Mouse (Mus musculus): ENCODE data around the gene Snph. TPM values are rescaled to one million over a fixed set of nuclear protein-coding genes. Genes with fewer than 3 reads are reported as not detected.
A peak's percentile ranks its signal among the peaks of the same experiment; 100 is the strongest.
"Not testable (repeated sequence)": the region's sequence is repeated elsewhere in the genome, so short reads cannot be mapped to it uniquely, and the experiment has no call there.

Gene Snph
- polyA plus RNA-seq, 1 experiment from 2014 or later: 16.6 TPM

DNA sequence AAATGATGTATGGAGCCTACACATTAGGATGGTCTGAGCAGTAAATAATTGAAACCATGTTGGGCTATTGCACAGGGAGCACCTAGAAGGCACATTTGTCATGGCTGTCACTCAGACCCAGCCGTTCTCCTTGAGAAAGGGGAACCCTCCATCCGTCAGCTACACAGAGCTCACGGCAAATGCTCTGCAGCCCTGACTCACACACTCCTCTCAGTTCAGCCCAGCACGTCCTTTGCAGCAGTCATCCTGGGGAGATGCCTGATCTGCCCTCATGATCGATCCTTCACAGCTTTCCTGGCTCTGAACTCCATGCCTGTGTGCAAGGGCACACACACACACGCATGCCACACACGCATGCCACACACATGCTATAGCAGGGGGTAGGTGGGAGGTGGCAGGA is 3.1 kb downstream of the Snph start:
- no peaks in the 10 kb centered on the region for H3K9me3 ChIP-seq
- H3K27me3 ChIP-seq: peaks cover 24% of the 10 kb centered on the region
- peak overlapping the region; percentile 51; the same call in 1 of the 2 replicates for H3K9ac ChIP-seq
- H3K4me1 ChIP-seq (replicated peaks): peaks cover 36% of the 10 kb centered on the region
- ATAC-seq (ENCODE audit: low FRiP score): no peak
- H3K4me2 ChIP-seq: peak overlapping the region; percentile 11; the same call in 1 of the 2 replicates
- 0 out of 2 replicates have a peak overlapping the region, but pooled peaks have one; percentile 58 for H3K27ac ChIP-seq
- 0 out of 2 replicates have a peak, but pooled peaks cover 3% of the 10 kb centered on the region for H3K36me3 ChIP-seq
- 59% methylated on average over 7 of the region's 7 CpGs for WGBS
- no peak overlapping the region for H3K4me3 ChIP-seq

DNA sequence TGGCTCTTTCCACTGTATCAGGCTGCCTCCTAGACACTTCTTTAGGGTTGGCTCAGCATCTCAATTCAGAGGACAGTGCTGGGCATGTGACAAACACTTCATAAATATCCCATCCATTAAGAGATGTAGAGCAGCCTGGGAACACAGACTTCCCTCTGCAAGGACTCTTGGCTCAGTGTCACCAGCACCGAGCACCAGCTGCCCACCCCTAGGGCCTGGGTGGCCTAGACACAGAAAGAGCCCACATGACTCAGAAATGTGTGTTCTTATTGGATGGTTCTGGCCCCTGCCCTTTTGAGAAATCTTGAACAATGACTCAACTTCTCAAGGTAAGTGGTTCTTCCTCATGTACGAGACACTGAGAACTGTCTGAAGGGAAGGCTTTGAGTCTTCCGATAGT is 4.4 kb downstream of the Snph start:
- WGBS: 88% methylated on average over 3 of the region's 3 CpGs
- Histone ChIP-seq H3K4me1 (replicated peaks) (peaks cover 33% of the 10 kb centered on the region), H3K27me3 (peaks cover 13% of the 10 kb centered on the region), H3K9ac (no peak overlapping the region), H3K27ac (no peak overlapping the region), H3K4me2 (no peak overlapping the region), H3K4me3 (no peak overlapping the region), H3K36me3 (peaks cover 6% of the 10 kb centered on the region; the same call in 1 of the 2 replicates), H3K9me3 (no peaks in the 10 kb centered on the region)
- ATAC-seq (ENCODE audit: low FRiP score): no peak

DNA sequence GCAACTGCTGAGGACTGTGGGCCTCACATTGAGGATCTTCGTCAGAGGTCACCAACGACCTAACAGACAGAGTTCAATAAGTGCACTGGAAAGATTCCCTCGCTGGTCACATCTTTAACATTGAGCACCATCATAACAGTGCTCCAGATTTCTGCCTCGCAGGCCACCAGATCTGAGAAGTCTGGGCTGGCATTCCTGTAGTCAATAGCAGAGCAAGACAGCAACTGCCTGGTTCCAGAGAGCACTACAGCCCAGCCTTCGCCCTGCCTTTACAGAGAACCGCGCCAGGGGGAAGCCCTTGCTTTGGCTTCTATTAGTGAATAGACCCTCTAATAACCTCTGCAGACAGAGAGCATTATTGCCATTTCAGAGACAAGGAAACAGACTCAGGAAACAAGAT is 6.1 kb downstream of the Snph start:
- Histone ChIP-seq H3K9me3 (no peaks in the 10 kb centered on the region), H3K27me3 (peaks cover 10% of the 10 kb centered on the region), H3K4me2 (no peak overlapping the region), H3K36me3 (peaks cover 14% of the 10 kb centered on the region), H3K27ac (no peak overlapping the region), H3K4me1 (replicated peaks) (peaks cover 27% of the 10 kb centered on the region), H3K9ac (no peak overlapping the region), H3K4me3 (no peak overlapping the region)
- no peak for ATAC-seq (ENCODE audit: low FRiP score)
- WGBS: 93% methylated on average over 7 of the region's 7 CpGs

DNA sequence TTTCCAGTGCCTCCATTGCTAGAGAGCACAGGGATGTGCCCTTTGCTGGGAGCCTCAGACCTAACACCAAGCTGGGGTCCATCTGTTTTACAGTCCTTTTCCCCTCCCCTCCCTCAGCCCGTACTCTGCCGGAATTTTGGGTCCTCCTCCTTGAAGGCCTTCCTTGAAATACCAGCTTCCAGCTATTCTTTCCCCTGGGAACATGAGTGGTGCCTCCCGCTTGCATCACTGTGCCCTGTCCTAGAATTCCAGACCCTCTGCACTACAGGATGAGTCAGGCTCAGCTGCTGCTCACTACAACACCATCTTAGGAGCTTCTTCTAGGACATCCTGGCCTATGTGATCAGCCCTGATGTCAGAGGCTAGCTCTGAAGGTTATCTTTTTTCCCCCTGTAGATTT is 8.6 kb downstream of the Snph start:
- Histone ChIP-seq H3K4me3 (no peak overlapping the region), H3K4me2 (no peak overlapping the region), H3K27ac (no peak overlapping the region), H3K9me3 (no peaks in the 10 kb centered on the region), H3K36me3 (peaks cover 14% of the 10 kb centered on the region), H3K4me1 (replicated peaks) (peaks cover 7% of the 10 kb centered on the region; the same call in 1 of the 2 replicates), H3K9ac (no peak overlapping the region), H3K27me3 (no peaks in the 10 kb centered on the region)
- no peak for ATAC-seq (ENCODE audit: low FRiP score)
- WGBS: 77% methylated on average over 3 of the region's 3 CpGs

DNA sequence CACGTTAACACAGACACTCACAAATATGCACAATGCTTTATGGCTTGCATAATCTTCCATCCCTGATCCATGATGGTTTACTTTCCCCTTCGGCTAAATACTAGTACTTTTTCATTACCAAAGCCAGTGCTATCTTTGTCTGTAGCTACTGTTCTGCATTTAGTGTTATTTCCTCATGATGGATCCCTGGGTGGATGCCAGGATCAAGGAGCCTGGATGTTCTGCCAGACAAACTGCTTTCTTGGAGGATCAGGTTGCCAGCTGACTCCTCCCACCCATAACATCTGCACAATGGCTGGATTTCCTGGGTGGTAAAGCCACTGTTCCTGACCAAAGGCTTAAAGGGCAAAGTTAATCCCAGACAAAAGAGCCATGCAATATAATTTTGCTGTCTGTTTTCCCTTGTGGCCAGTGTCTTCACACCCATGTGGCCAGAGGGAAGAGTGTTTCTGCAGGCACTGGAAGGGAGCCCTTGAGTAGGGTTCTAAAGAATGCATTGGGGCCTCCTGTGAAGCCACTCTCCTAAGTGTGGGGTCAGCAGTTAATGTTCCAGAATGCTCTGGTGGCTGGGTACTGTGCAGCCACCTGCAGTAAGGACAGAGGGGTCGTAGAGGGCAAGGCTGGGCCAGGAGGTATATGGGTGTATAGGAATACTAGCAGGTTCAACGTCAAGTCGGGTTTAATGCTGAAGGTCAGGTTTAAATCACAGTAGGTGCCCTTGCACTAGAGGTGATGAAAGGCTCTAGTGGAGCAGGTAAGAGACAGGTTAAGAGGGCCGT is 15.7 kb downstream of the Snph start:
- WGBS: 85% methylated on average over 6 of the region's 6 CpGs
- Histone ChIP-seq H3K36me3 (peaks cover 1% of the 10 kb centered on the region; the same call in 1 of the 2 replicates), H3K4me3 (no peak overlapping the region), H3K9me3 (no peaks in the 10 kb centered on the region), H3K9ac (no peak overlapping the region), H3K27me3 (no peaks in the 10 kb centered on the region), H3K4me2 (no peak overlapping the region), H3K27ac (no peak overlapping the region), H3K4me1 (replicated peaks) (peaks cover 13% of the 10 kb centered on the region; the same call in 1 of the 2 replicates)
- ATAC-seq (ENCODE audit: low FRiP score): no peak

DNA sequence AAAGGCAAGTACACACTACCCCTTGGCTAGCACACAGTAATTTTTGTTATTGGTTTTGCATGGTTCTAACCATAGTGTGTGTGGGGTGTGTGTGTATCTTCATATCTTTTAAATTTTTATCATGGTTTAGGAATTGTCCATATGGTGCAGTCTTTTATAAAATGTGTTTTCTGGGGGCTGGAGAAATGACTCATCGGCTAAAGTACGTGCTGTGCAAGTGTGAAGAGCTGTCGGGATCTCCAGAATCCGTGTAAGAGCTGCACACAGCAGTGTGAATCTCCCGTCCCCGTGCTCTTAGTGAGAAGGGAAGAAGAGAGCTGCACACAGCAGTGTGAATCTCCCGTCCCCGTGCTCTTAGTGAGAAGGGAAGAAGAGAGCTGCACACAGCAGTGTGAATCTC is 16.6 kb downstream of the Snph start:
- H3K36me3 ChIP-seq; ATAC-seq (ENCODE audit: low FRiP score); H3K27me3 ChIP-seq; H3K4me3 ChIP-seq; H3K9me3 ChIP-seq; H3K9ac ChIP-seq; H3K27ac ChIP-seq; H3K4me2 ChIP-seq: not testable (repeated sequence)
- H3K4me1 ChIP-seq (replicated peaks): peaks cover 13% of the 10 kb centered on the region; the same call in 1 of the 2 replicates
- 90% methylated on average over 6 of the region's 8 CpGs for WGBS

DNA sequence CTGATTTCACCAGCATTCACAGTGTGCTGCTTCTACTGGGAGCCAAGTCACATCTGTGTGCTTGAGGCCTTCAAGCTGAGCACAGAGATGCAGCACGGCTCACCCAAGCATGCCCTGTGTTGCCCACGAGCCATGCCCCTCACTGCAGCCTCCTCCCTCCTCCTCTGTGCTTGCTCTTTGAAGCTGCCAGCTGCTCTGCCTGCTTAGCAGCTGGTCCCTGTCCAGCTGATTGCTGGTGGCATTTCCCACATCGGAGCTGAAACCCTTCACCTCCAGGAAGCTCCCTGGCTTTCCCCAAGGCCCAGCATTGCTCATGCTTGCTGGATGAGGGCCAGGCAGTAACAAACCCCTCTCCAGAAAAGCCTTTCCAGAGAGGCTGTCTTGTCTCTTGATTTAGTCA is 22.4 kb downstream of the Snph start:
- 21% methylated on average over 3 of the region's 3 CpGs for WGBS
- Histone ChIP-seq H3K4me1 (replicated peaks) (peaks cover 25% of the 10 kb centered on the region), H3K27me3 (no peaks in the 10 kb centered on the region), H3K4me3 (no peak overlapping the region), H3K4me2 (no peak overlapping the region), H3K9ac (peak overlapping the region; percentile 14; the same call in 1 of the 2 replicates), H3K9me3 (no peaks in the 10 kb centered on the region), H3K27ac (peak overlapping the region; percentile 36), H3K36me3 (no peaks in the 10 kb centered on the region; the same call in 1 of the 2 replicates)
- peak; percentile 19; the same call in 1 of the 2 replicates for ATAC-seq (ENCODE audit: low FRiP score)

DNA sequence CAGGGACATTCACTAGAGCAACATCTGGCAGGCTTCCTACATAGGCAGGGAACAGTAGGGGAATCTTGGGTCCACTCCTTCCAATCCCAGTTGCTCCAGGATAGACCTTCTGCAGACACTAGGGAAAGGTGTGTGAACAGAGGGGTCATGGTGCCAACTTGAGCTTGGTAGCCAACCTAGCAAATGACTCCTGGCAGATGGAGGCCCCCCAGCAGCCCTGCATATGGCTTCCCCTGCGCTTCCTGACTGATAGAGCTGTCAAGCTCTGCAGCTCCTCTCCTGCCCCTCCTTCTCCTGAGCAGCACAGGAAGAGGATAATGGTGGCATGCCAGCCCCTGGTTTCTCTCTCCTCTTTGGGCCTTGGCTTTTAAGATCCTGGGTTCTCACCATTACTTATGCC is 24.0 kb downstream of the Snph start:
- Histone ChIP-seq H3K4me1 (replicated peaks) (peaks cover 40% of the 10 kb centered on the region), H3K9ac (no peak overlapping the region), H3K9me3 (no peaks in the 10 kb centered on the region), H3K4me3 (no peak overlapping the region), H3K27me3 (no peaks in the 10 kb centered on the region), H3K27ac (no peak overlapping the region), H3K36me3 (no peaks in the 10 kb centered on the region; the same call in 1 of the 2 replicates), H3K4me2 (no peak overlapping the region)
- WGBS: 95% methylated on average over 1 of the region's 1 CpGs
- ATAC-seq (ENCODE audit: low FRiP score): no peak

DNA sequence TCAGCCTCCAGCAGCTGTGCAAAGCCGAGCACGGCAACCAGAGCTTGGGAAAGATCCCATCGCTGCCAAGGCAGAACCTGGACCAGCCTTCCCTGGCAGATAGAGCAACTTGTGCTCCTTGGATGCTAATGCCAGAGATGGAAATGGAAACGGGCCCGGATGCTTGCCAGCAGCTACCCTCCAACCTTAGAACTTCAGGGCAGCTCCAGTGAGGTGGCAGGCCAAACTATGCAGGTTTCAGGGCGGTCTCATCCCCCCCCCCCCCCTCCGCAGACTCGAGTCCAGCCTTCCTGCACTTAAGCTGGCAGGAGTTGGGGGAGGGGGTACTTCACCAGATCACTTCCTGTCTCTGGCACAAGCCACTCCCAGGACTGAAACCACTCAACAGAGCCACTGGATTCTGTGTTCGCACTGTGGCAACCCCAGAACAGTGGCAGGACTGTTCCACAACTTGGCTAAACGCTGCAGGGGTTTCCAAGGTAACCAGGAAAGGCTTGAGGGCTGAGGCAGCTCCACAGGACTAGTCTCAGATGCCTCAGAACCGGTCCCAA is 26.9 kb downstream of the Snph start:
- no peaks in the 10 kb centered on the region for H3K9me3 ChIP-seq
- H3K9ac ChIP-seq: no peak overlapping the region; the same call in 1 of the 2 replicates
- H3K27me3 ChIP-seq: no peaks in the 10 kb centered on the region
- ATAC-seq (ENCODE audit: low FRiP score): peak; percentile 58
- H3K4me3 ChIP-seq: no peak overlapping the region
- peak overlapping the region; percentile 64 for H3K27ac ChIP-seq
- H3K4me1 ChIP-seq (replicated peaks): peaks cover 63% of the 10 kb centered on the region
- H3K36me3 ChIP-seq: peaks cover 5% of the 10 kb centered on the region
- 41% methylated on average over 10 of the region's 11 CpGs for WGBS
- no peak overlapping the region for H3K4me2 ChIP-seq

DNA sequence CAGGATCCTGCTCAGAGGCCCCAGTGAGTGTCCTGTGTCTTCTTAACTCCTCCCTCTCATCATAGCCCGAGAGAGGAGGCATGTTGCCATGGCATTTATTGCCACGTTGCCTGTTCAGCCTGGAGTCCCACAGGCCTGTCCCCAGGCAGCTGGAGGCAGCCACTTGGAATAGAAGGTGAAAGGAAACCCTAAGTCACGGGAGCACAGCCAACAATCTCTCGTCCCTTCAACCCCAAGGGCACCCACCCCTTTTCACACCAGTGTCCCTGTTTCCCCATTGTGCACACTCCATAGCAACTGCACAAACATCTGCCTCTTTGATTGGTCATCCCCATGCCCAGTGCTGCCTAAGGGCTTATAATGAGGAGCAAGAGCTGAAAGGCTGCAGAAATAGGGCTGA is 28.8 kb downstream of the Snph start:
- H3K9me3 ChIP-seq: no peaks in the 10 kb centered on the region
- H3K27ac ChIP-seq: peak overlapping the region; percentile 73
- H3K9ac ChIP-seq: peak overlapping the region; percentile 46; the same call in 1 of the 2 replicates
- peaks cover 13% of the 10 kb centered on the region for H3K36me3 ChIP-seq
- ATAC-seq (ENCODE audit: low FRiP score): peak; percentile 82
- H3K4me1 ChIP-seq (replicated peaks): peaks cover 54% of the 10 kb centered on the region
- H3K4me2 ChIP-seq: no peak overlapping the region
- no peak overlapping the region for H3K4me3 ChIP-seq
- 14% methylated on average over 4 of the region's 4 CpGs for WGBS
- H3K27me3 ChIP-seq: no peaks in the 10 kb centered on the region

DNA sequence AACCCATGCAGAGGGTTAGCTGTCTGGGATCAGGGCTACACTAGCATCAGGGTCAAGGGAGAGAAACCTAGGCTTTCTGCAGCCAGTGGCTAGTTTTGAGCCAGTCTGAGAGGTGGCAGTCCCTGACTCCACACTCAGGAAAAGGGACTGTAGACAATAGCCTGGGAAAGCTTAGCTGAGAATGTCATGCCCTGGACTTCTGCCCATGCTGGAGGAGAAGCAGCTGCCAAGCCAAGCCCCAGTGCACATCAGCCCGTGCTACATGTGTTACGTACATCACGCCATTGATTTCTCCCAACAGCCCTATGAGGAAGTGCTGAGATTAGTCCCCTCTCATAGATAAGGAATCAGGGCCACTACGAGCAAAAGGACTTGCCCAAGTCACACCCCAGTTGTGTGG is 30.3 kb downstream of the Snph start:
- H3K4me1 ChIP-seq (replicated peaks): peaks cover 52% of the 10 kb centered on the region
- H3K9ac ChIP-seq: no peak overlapping the region
- no peak for ATAC-seq (ENCODE audit: low FRiP score)
- no peak overlapping the region for H3K4me3 ChIP-seq
- H3K36me3 ChIP-seq: peaks cover 26% of the 10 kb centered on the region
- no peak overlapping the region for H3K4me2 ChIP-seq
- peak overlapping the region; percentile 73; the same call in 1 of the 2 replicates for H3K27ac ChIP-seq
- no peaks in the 10 kb centered on the region for H3K9me3 ChIP-seq
- H3K27me3 ChIP-seq: no peaks in the 10 kb centered on the region
- 73% methylated on average over 4 of the region's 4 CpGs for WGBS

DNA sequence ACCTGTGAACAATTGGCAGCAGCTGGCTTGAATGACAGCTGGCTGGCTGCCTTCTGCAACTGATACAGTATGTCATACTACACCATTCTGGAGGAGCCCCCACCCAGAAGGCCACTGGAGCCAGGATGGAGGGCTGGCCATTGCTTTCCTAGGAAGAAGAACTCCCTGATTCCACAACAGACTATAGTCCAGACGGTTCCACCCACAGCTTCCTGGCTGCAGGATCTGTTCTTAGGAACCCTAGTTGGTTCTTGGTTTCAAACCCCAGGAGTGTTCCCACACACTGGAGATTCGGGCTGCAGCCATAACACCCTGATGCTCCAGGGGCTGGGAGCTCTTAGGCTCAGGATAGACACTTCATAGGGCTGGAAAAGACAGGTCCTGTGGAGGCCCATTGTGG is 34.3 kb downstream of the Snph start:
- no peak overlapping the region for H3K9ac ChIP-seq
- peaks cover 19% of the 10 kb centered on the region for H3K4me1 ChIP-seq (replicated peaks)
- no peaks in the 10 kb centered on the region for H3K27me3 ChIP-seq
- H3K4me2 ChIP-seq: no peak overlapping the region
- H3K27ac ChIP-seq: no peak overlapping the region
- H3K9me3 ChIP-seq: no peaks in the 10 kb centered on the region
- peaks cover 64% of the 10 kb centered on the region for H3K36me3 ChIP-seq
- no peak for ATAC-seq (ENCODE audit: low FRiP score)
- H3K4me3 ChIP-seq: no peak overlapping the region
- WGBS: 79% methylated on average over 2 of the region's 2 CpGs
